Mouse (Mus musculus): Measurements from ENCODE around the gene Sirt4.
"Not testable (repeated sequence)": the region's sequence is repeated elsewhere in the genome, so short reads cannot be mapped to it uniquely, and the experiment has no call there.

The Sirt4 gene

GRCm38 (mm10) chr5:115483947-115484920 is at the start of gene Sirt4:
TSS of gene Sirt4 (minus strand) at chr5:115484725.
- DNase-seq = peak; percentile 81

GRCm38 (mm10) chr5:115531671-115532270 is 47.2 kb upstream of the Sirt4 start:
- peak; percentile 55 for DNase-seq

DNA sequence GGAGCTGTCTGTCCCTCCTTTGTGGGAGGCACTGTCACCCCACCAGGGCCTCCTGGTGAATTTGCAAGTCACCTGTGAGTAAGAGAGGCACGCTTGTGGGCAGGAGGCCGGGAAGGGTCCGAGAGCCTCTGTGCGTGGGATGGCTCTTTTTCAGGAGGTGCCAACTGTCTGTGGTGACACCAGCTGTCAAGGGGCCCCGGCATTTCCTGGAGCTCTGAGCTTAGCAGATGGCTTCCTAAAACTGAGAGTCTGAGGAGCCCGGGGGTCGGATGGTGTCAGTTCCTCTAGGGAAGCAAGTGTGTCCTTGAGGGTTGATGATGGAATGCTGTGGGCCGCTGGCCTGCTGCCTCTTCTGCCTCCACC is 45.9 kb upstream of the Sirt4 start:
- DNase-seq = peak; percentile 72

DNA sequence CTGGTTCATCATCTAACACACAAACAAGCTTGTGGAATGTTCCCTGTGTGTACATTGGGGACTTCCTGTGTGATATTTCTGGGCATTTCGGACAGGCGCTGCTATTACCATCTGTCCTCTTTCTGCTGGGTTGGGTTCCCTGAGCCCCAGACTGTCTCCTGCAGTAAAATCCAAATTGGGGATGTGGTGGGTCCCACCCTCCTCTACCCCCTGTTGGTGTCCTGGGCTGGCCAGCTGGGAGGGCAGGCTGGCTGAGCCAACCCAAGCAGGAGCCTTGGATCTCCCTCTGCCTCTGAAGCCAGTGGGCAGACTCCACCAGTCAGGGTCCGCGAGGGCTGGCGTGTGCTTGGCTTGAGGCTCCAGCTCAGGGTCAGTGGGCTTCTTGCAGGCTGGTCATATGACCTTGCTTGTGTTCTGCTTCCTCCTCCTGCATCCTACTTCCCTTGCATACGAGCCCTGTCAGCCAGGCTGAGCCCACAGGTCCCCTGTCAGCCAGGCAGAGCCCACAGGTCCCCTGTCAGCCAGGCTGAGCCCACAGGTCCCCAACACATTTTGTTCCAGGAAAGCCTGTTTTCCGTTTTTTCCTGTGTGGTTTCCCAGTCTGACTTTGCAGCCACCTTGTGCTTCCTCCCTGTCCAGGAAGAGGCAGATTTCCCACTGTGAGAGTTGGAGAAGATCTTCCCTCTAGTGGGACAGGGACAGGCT is 45.4 kb upstream of the Sirt4 start:
- DNase-seq = no peak

- no peak for DNase-seq
Observed at GRCm38 (mm10) chr5:115529364-115529741, 44.8 kb upstream of the Sirt4 start.

- DNase-seq = no peak
Observed at GRCm38 (mm10) chr5:115528128-115528527, 43.6 kb upstream of the Sirt4 start.

DNA sequence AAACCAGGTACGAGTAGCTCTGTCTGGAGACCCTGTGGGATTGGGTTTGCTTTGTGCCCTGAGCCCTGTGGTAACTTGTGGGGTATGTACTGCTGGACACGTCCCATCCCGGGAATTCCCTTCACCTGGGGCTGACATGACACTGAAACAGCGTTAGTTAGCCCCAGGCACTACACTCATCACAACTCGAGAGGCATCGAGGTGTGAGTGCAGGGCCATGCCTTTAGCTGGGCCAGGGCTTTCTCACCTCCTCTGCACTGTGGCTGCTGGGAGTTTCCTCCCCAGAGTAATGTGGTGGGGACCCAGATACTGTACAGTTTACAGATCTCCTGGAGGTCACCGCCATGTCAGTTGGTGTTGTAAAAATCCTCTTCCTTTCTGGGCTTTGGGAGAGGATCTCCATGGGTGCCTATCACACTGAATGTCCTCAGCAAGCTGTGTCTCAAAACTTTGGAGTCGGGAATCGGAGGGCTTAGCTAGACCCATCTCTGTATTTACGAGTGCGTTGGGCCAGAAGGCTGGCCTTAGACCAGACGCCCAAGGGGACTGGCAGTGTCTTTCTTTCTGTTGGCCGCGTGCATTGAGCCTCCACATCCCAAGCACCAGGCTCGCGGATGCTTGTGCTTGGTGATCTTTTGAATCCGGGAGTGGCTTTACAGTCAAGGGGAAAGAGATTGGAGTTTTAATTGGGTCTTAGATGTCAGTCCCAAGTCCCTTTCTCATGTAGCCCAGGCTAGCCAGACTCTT is 42.1 kb upstream of the Sirt4 start:
- no peak for DNase-seq

- DNase-seq = no peak
Observed at GRCm38 (mm10) chr5:115525943-115526342, 41.4 kb upstream of the Sirt4 start.

GRCm38 (mm10) chr5:115525416-115525815 is 40.9 kb upstream of the Sirt4 start:
- DNase-seq = no peak

GRCm38 (mm10) chr5:115524471-115524870 is 39.9 kb upstream of the Sirt4 start:
- DNase-seq = no peak

- no peak for DNase-seq
Observed at GRCm38 (mm10) chr5:115523971-115524370, 39.4 kb upstream of the Sirt4 start.

DNA sequence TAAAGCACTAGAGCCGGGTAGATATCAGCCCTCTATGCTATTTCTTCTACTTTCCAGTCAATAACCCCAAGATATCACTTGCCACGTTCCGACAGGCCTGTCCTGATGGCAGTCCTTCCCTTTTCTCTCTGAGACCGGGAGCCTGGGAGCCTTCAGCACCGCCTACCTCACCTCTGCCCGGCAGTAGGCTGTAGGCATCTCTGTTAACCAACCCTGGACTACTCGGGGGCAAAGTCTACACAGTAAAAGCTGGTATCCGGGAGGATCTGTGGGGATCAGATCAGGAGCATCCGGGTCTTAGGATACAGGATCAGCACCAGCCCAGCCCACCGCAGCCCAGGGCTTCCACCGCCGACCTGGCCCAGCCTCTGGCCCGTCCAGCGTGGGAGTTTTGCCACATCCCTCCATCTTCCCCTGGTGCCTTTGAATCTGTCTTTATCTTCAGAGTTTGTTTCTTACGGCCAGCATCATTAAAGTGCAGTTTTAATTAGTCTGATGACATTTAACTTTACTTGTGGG is 38.5 kb upstream of the Sirt4 start:
- DNase-seq = no peak

DNA sequence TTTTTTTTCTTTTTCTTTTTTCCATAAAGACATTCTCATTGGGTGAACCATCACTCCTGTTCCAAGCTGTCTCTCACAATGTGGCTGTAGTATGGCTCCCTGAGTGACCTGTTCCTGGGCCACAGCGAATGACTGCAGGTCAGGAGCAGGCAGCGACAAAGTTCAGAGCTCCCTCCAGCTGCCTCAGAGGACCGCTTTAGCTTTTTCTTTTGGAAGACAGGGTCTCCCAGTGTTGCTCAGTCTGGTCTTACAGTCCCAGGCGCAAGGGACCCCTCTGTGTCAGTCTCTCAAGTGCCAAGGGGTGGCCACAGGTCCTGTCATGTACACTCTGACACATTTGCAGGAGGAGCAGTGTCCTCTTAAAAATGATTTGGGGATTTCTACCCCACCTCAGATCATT is 38.0 kb upstream of the Sirt4 start:
- no peak for DNase-seq

GRCm38 (mm10) chr5:115521553-115522461 is 37.3 kb upstream of the Sirt4 start:
- peak; percentile 75 for DNase-seq

GRCm38 (mm10) chr5:115520325-115520869 is 35.9 kb upstream of the Sirt4 start:
- no peak for DNase-seq

- DNase-seq = not testable (repeated sequence)
Observed at GRCm38 (mm10) chr5:115518214-115518613, 33.7 kb upstream of the Sirt4 start.

DNA sequence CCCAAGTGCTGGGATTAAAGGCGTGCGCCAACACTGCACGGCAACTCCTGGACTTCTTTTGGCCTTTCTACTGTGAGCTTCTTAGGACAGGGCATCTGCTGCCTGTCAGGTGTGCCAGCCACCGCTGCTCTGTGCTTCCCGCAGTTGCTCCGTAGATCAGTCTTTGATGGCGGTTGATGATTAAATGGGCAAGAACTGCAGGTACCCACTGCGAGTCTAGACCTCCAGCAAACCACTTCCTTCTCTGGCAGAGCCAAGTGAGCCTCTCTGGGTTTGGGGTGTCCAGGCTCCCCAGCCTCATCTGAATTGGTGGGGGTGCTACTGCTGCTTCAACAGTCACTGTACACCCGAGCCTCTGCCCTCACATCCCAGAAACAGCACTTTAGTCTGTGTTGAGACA is 33.0 kb upstream of the Sirt4 start:
- peak; percentile 32 for DNase-seq

DNA sequence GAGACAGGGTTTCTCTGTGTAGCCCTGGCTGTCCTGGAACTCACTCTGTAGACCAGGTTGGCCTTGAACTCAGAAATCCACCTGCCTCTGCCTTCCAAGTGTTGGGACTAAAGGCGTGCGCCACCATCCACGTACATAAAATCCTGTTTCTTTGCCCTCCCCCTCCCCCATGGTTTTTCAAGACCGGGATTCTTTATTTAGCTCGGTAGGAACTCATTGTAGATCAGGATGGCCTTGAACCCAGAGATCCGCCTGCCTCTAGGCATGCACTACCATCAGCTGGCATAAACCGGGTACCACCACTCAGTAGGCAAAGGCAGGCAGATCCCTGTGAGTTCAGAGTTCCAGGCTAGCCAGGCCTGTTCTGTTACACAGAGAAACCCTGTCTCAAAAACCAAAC is 32.4 kb upstream of the Sirt4 start:
- no peak for DNase-seq

DNA sequence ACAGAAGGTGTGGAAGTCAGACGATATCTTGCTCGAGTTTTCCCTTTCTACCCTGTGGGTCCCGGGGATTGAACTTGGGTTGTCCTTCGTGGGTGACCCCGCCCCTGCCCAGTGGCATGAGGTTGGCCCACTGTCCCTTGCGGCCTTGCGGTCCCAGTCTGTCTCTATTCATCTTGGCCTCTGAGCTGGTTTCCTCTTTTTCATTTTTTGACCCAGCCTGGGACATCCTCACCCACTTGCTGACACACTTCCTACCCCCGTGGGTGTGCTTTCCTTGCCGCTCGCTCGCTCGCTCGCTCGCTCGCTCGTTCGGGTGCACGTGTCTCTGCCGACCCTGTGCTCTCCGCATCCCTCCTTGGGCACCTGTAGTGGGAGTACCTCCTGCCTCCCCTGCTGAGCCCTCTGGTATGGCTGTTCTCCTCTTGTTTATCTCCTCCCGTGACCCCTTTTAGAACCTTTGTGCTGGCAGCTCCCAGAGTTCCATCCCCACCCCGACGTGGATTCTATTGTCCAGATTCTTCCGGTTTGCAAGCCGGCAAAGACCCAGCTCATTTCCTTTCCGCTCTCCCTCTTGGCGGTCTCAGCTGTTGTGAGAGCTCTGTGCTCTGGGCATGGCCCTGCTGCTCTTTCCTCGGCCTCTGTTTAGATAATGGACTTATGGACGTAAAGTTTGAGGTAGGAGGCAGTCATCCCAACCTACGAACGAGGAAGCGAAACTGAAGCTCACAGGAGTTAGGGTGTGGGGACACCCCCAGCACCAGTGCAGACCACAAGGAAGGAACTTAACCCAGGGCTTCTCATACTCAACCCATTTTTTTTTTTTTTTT is 31.8 kb upstream of the Sirt4 start:
- DNase-seq = peak; percentile 60

GRCm38 (mm10) chr5:115514896-115515587 is 30.5 kb upstream of the Sirt4 start:
- DNase-seq = no peak

Measured in thymus, postnatal 25 days (tissue).